Mouse (Mus musculus) splenic B cell, adult 2 months (primary cell): Measurements from ENCODE around the gene Mplkip.

ENCODE experiments used
- DNase-seq: peaks from one replicate; pipeline ENCODE4 v3.0.0-alpha.2; 2011; ENCODE audit warnings: low read depth, low spot score
- H3K27me3 ChIP-seq: 2 replicates; pipeline ENCODE4 v1.6.1; 2012; ENCODE audit warnings: mild to moderate bottlenecking, low read length, moderate library complexity, mixed read lengths; ENCODE audit not compliant: control insufficient read depth, poor library complexity, insufficient read depth, severe bottlenecking
- H3K36me3 ChIP-seq: 2 replicates; pipeline ENCODE4 v1.6.1; 2012; ENCODE audit warnings: mild to moderate bottlenecking, low read length, moderate library complexity, mixed read lengths; ENCODE audit not compliant: control insufficient read depth, poor library complexity, insufficient read depth, severe bottlenecking

The Mplkip gene

GRCm38 (mm10) chr13:17717357-17717756 lies 22.4 kb downstream of the Mplkip start:
- Histone ChIP-seq H3K36me3 (peaks cover 8% of the 10 kb centered on the region; the same call in 1 of the 2 replicates), H3K27me3 (no peaks in the 10 kb centered on the region)
- no peak for DNase-seq

GRCm38 (mm10) chr13:17727922-17728321 lies 32.9 kb downstream of the Mplkip start:
- no peaks in the 10 kb centered on the region for H3K27me3 ChIP-seq
- H3K36me3 ChIP-seq: peaks cover 3% of the 10 kb centered on the region
- DNase-seq: no peak

GRCm38 (mm10) chr13:17728798-17729197 lies 33.8 kb downstream of the Mplkip start:
- DNase-seq: no peak
- Histone ChIP-seq H3K36me3 (peaks cover 3% of the 10 kb centered on the region), H3K27me3 (no peaks in the 10 kb centered on the region)
